Mouse (Mus musculus): ENCODE data around the gene Tnfaip1. TPM values are rescaled to one million over a fixed set of nuclear protein-coding genes. Genes with fewer than 3 reads are reported as not detected.

Tnfaip1 gene
- polyA plus RNA-seq, 1 experiment from 2014 or later, result 91.6 TPM

DNA sequence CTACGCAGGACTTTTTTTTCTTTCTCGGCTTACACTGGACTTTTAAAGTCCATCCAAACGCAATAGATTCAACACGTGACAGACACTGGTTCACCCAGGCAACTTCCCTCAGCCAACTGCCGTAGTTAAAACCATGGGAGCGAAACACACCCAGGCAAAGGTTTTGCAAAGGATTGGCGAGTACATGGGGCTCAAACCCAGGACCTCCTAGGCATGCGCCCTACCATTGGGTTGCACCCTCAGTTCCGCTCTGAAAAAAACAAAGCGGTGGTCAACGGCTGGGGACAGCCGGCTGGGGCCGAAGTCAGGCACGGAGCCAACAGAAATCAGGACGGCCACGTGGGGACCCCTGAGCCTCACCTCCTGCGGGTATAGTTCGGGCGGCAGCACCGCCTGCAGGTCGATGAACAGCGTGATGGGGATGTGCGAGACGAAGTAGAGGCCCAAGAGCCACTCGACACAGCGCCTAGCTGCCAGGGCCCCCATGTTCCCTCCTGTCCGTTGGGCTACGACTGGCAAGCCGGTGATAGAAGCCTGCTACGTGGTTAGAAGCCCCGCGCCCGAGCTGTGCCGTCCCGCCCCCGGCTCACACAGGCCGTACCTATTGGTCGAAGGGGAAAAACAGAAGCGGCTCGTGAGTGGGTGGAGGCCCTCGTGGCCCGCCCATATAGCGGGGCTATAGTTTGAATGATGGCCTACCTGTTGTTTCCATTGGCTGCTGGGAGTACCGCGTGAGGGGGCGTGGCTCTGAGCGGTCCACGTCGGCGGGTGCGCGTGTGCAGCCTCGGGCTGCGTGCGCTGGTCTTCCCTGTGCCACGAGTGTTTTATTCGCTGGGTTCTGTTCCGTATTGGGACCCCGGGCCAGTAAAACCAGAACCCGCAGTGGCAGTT lies 14.3 kb upstream of the Tnfaip1 start, which contains the start of gene Tmem97:
Tmem97 (minus strand) TSS at position 610 of the 891 bp plus-strand sequence.
- H3K36me3 ChIP-seq (replicated peaks; ENCODE audit: control insufficient read depth, insufficient read depth, low read depth, low read length), result no peaks in the 10 kb centered on the region
- under 1% methylated on average over 60 of the region's 60 CpGs for WGBS
- H3K4me3 ChIP-seq (ENCODE audit: low read depth, low read length), result peak within 1 kb of the TSS; percentile 59

DNA sequence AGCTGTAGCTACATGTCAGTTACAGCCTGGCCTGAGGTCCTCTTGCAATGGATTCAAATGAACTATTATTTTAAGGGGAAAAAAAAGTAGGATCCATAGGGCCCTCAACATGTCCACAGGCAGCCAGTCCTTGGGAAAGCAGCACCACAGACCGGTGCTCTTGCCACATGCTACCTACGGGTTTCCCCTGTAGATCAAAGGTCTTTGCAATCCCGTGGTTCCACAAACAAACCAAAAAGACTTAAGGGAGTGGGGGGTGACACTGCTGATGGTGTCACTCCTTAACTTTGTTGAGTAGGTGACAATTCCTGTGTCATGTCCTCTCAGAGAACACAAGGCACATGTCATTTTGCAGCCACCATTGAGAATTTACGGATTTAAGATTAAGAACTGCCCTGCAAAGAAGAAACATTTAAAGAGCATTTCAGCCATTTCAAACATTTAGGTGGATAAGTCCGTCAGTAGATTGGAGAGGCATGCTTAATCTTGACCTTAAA lies 13.4 kb upstream of the Tnfaip1 start:
- Histone ChIP-seq H3K4me1 (ENCODE audit: control insufficient read depth, insufficient read depth, low read length) (peaks cover 2% of the 10 kb centered on the region), H3K9me3 (replicated peaks; ENCODE audit: control insufficient read depth, low read length) (no peaks in the 10 kb centered on the region), H3K9ac (replicated peaks; ENCODE audit: low read length) (peak overlapping the region; percentile 71), H3K4me3 (ENCODE audit: low read depth, low read length) (peak overlapping the region; percentile 59), H3K36me3 (replicated peaks; ENCODE audit: control insufficient read depth, insufficient read depth, low read depth, low read length) (no peaks in the 10 kb centered on the region), H3K4me2 (ENCODE audit: low read depth, low read length) (peak overlapping the region; percentile 69), H3K27ac (replicated peaks; ENCODE audit: low read depth, low read length) (no peak overlapping the region), H3K27me3 (ENCODE audit: control insufficient read depth, insufficient read depth, low read length) (no peaks in the 10 kb centered on the region)
- WGBS, result 8% methylated on average over 5 of the region's 5 CpGs
- DNase-seq (ENCODE audit: low spot score) (no peak), ATAC-seq (replicated peaks; ENCODE audit: insufficient number of reproducible peaks, low FRiP score, low TSS enrichment, low read depth) (no peak)

More for the DNA sequence above, 14.3 kb upstream of the Tnfaip1 start, which contains the start of gene Tmem97:
- Histone ChIP-seq H3K27ac (replicated peaks; ENCODE audit: low read depth, low read length) (peak within 1 kb of the TSS; percentile 73), H3K4me2 (ENCODE audit: low read depth, low read length) (peak within 1 kb of the TSS; percentile 69), H3K27me3 (ENCODE audit: control insufficient read depth, insufficient read depth, low read length) (no peaks in the 10 kb centered on the region), H3K9me3 (replicated peaks; ENCODE audit: control insufficient read depth, low read length) (no peaks in the 10 kb centered on the region), H3K4me1 (ENCODE audit: control insufficient read depth, insufficient read depth, low read length) (peaks cover 2% of the 10 kb centered on the region), H3K9ac (replicated peaks; ENCODE audit: low read length) (peak within 1 kb of the TSS; percentile 71)
- ATAC-seq (replicated peaks; ENCODE audit: insufficient number of reproducible peaks, low FRiP score, low TSS enrichment, low read depth) (peak; percentile 100), DNase-seq (ENCODE audit: low spot score) (peak; percentile 98)

DNA sequence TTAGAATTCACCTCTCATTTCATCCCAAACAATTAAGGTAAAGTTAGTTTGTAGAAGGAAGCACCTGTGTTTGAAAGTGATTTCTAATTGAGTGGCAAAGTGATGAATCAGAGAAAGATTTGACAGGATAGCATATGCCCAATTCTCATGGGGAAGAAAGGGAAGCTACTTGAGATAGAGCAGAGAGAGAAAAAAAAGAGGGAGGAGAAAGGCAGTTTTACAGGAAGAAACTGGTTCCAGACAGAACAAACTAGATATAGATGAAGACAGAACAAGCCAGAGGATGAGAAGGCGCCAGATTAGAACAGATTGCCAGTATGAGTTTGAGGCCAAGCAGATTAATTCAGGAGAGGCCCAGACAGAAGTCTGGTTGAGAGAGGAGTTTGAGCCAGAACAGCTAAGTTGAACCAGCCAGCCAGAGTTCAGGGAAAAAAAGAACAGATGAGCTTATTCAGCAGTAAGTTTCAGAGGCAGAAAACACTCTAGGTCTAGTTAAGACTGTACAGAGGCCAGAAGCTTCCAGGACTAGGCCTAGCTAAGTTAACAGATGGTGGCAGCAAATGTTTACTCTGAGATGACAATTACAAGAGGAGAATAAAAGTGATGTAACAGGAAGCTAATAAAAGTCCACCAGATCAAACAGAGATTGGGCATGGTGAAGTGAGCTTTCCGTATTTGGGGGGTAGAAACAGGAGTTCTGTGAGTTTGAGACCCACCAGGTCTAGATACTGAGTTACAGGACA lies 11.8 kb upstream of the Tnfaip1 start:
- Histone ChIP-seq H3K27ac (replicated peaks; ENCODE audit: low read depth, low read length) (no peak overlapping the region), H3K4me1 (ENCODE audit: control insufficient read depth, insufficient read depth, low read length) (peaks cover 2% of the 10 kb centered on the region), H3K9me3 (replicated peaks; ENCODE audit: control insufficient read depth, low read length) (no peaks in the 10 kb centered on the region), H3K4me3 (ENCODE audit: low read depth, low read length) (no peak overlapping the region), H3K4me2 (ENCODE audit: low read depth, low read length) (no peak overlapping the region), H3K9ac (replicated peaks; ENCODE audit: low read length) (no peak overlapping the region), H3K27me3 (ENCODE audit: control insufficient read depth, insufficient read depth, low read length) (no peaks in the 10 kb centered on the region), H3K36me3 (replicated peaks; ENCODE audit: control insufficient read depth, insufficient read depth, low read depth, low read length) (no peaks in the 10 kb centered on the region)
- DNase-seq (ENCODE audit: low spot score), result no peak
- 84% methylated on average over 2 of the region's 2 CpGs for WGBS
- no peak for ATAC-seq (replicated peaks; ENCODE audit: insufficient number of reproducible peaks, low FRiP score, low TSS enrichment, low read depth)

- ATAC-seq (replicated peaks; ENCODE audit: insufficient number of reproducible peaks, low FRiP score, low TSS enrichment, low read depth), result no peak
- 73% methylated on average over 8 of the region's 8 CpGs for WGBS
- H3K27ac ChIP-seq (replicated peaks; ENCODE audit: low read depth, low read length), result no peak overlapping the region
- H3K4me2 ChIP-seq (ENCODE audit: low read depth, low read length), result no peak overlapping the region
- DNase-seq (ENCODE audit: low spot score), result no peak
- H3K9ac ChIP-seq (replicated peaks; ENCODE audit: low read length), result 0 out of 2 replicates have a peak overlapping the region, but pooled peaks have one; percentile 13
- peaks cover 2% of the 10 kb centered on the region for H3K4me1 ChIP-seq (ENCODE audit: control insufficient read depth, insufficient read depth, low read length)
- H3K9me3 ChIP-seq (replicated peaks; ENCODE audit: control insufficient read depth, low read length), result no peaks in the 10 kb centered on the region
- no peak overlapping the region for H3K4me3 ChIP-seq (ENCODE audit: low read depth, low read length)
- no peaks in the 10 kb centered on the region for H3K36me3 ChIP-seq (replicated peaks; ENCODE audit: control insufficient read depth, insufficient read depth, low read depth, low read length)
- no peaks in the 10 kb centered on the region for H3K27me3 ChIP-seq (ENCODE audit: control insufficient read depth, insufficient read depth, low read length)
These were observed 9.0 kb upstream of the Tnfaip1 start for GRCm38 (mm10) chr11:78545181-78545580.

- ATAC-seq (replicated peaks; ENCODE audit: insufficient number of reproducible peaks, low FRiP score, low TSS enrichment, low read depth), result no peak
- Histone ChIP-seq H3K4me1 (ENCODE audit: control insufficient read depth, insufficient read depth, low read length) (peaks cover 2% of the 10 kb centered on the region), H3K27ac (replicated peaks; ENCODE audit: low read depth, low read length) (no peak overlapping the region), H3K27me3 (ENCODE audit: control insufficient read depth, insufficient read depth, low read length) (no peaks in the 10 kb centered on the region), H3K36me3 (replicated peaks; ENCODE audit: control insufficient read depth, insufficient read depth, low read depth, low read length) (no peaks in the 10 kb centered on the region), H3K9me3 (replicated peaks; ENCODE audit: control insufficient read depth, low read length) (no peaks in the 10 kb centered on the region), H3K9ac (replicated peaks; ENCODE audit: low read length) (no peak overlapping the region), H3K4me3 (ENCODE audit: low read depth, low read length) (no peak overlapping the region), H3K4me2 (ENCODE audit: low read depth, low read length) (no peak overlapping the region)
- 93% methylated on average over 7 of the region's 7 CpGs for WGBS
- DNase-seq (ENCODE audit: low spot score), result no peak
These were observed 8.4 kb upstream of the Tnfaip1 start for GRCm38 (mm10) chr11:78544449-78545111.

DNA sequence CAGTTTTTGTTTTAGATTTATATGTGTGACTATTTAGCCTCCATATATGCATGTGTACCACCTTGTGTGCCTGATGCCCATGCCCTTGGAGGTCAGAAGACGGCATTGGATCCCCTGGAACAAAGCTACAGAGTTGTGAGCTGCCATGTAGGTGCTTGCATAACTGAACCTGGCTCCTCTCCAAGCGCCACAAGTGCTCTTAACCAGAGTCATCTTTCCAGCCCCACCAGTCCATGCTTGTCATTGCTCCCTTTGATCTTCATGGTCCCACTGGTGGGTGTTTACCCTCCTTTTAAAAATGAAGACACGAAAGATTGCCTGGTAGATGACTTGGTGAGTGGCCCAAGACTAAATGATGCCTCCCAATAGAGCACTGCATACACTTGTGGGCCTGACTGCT lies 4.2 kb upstream of the Tnfaip1 start:
- DNase-seq (ENCODE audit: low spot score), result no peak
- no peak for ATAC-seq (replicated peaks; ENCODE audit: insufficient number of reproducible peaks, low FRiP score, low TSS enrichment, low read depth)
- H3K9ac ChIP-seq (replicated peaks; ENCODE audit: low read length), result no peak overlapping the region
- no peak overlapping the region for H3K27ac ChIP-seq (replicated peaks; ENCODE audit: low read depth, low read length)
- no peaks in the 10 kb centered on the region; the same call in 1 of the 2 replicates for H3K4me1 ChIP-seq (ENCODE audit: control insufficient read depth, insufficient read depth, low read length)
- H3K4me3 ChIP-seq (ENCODE audit: low read depth, low read length), result no peak overlapping the region
- 88% methylated on average over 3 of the region's 3 CpGs for WGBS
- no peaks in the 10 kb centered on the region for H3K9me3 ChIP-seq (replicated peaks; ENCODE audit: control insufficient read depth, low read length)
- no peak overlapping the region for H3K4me2 ChIP-seq (ENCODE audit: low read depth, low read length)
- no peaks in the 10 kb centered on the region for H3K27me3 ChIP-seq (ENCODE audit: control insufficient read depth, insufficient read depth, low read length)
- no peaks in the 10 kb centered on the region for H3K36me3 ChIP-seq (replicated peaks; ENCODE audit: control insufficient read depth, insufficient read depth, low read depth, low read length)

GRCm38 (mm10) chr11:78536690-78537084 lies 555 bp upstream of the Tnfaip1 start:
- Histone ChIP-seq H3K9ac (replicated peaks; ENCODE audit: low read length) (peak overlapping the region; percentile 82), H3K27me3 (ENCODE audit: control insufficient read depth, insufficient read depth, low read length) (no peaks in the 10 kb centered on the region)

More at GRCm38 (mm10) chr11:78536690-78537084, 555 bp upstream of the Tnfaip1 start:
- Histone ChIP-seq H3K9me3 (replicated peaks; ENCODE audit: control insufficient read depth, low read length) (no peaks in the 10 kb centered on the region), H3K36me3 (replicated peaks; ENCODE audit: control insufficient read depth, insufficient read depth, low read depth, low read length) (no peaks in the 10 kb centered on the region), H3K4me1 (ENCODE audit: control insufficient read depth, insufficient read depth, low read length) (no peaks in the 10 kb centered on the region; the same call in 1 of the 2 replicates), H3K27ac (replicated peaks; ENCODE audit: low read depth, low read length) (peak overlapping the region; percentile 47; the same call in 1 of the 2 replicates), H3K4me3 (ENCODE audit: low read depth, low read length) (peak overlapping the region; percentile 83), H3K4me2 (ENCODE audit: low read depth, low read length) (peak overlapping the region; percentile 75)
- WGBS, result 4% methylated on average over 14 of the region's 14 CpGs
- DNase-seq (ENCODE audit: low spot score), result no peak
- no peak for ATAC-seq (replicated peaks; ENCODE audit: insufficient number of reproducible peaks, low FRiP score, low TSS enrichment, low read depth)

Data from embryonic facial prominence, embryonic 11.5 days (tissue).